Comparison of ENCODE assay signal across 27 mouse cellular contexts in genomic region chr17:90817898-90818297, GRCm38 (mm10).
"Had no signal": no experiment of that assay in that cellular context is flagged by ENCODE, and none has a peak within 500 bp of the region (broad histone marks: within the 10 kb centered on the region; RNA-seq: fewer than 3 reads in every experiment).

No protein-coding gene starts in this region.

- H3K4me2 ChIP-seq: heart, embryonic 12.5 days; hindbrain, embryonic 12.5 days; hindbrain, embryonic 14.5 days; intestine, embryonic 15.5 days; limb, embryonic 12.5 days; liver, embryonic 11.5 days; liver, embryonic 13.5 days; liver, embryonic 15.5 days had no signal

- H3K9me3 ChIP-seq: heart, embryonic 10.5 days; heart, embryonic 12.5 days; hindbrain, embryonic 10.5 days; hindbrain, embryonic 12.5 days; intestine, embryonic 15.5 days; limb, embryonic 10.5 days; limb, embryonic 12.5 days; liver, embryonic 13.5 days; liver, embryonic 15.5 days had no signal

- H3K9ac ChIP-seq: heart, embryonic 12.5 days; hindbrain, embryonic 12.5 days; hindbrain, embryonic 14.5 days; intestine, embryonic 15.5 days; limb, embryonic 12.5 days; liver, embryonic 13.5 days; liver, embryonic 15.5 days; liver, postnatal 0 days had no signal

- H3K27me3 ChIP-seq: heart, embryonic 12.5 days; hindbrain, embryonic 12.5 days; intestine, embryonic 15.5 days; limb, embryonic 12.5 days; liver, embryonic 13.5 days; liver, embryonic 15.5 days had no signal

- H3K4me3 ChIP-seq: heart, embryonic 10.5 days; heart, embryonic 12.5 days; hindbrain, embryonic 10.5 days; hindbrain, embryonic 12.5 days; intestine, embryonic 15.5 days; limb, embryonic 10.5 days; limb, embryonic 12.5 days; liver, embryonic 13.5 days; liver, embryonic 15.5 days had no signal

- H3K36me3 ChIP-seq: heart, embryonic 10.5 days; heart, embryonic 12.5 days; hindbrain, embryonic 10.5 days; hindbrain, embryonic 12.5 days; intestine, embryonic 15.5 days; limb, embryonic 10.5 days; limb, embryonic 12.5 days; liver, embryonic 13.5 days; liver, embryonic 15.5 days had no signal

- DNase-seq: gastrocnemius, postnatal 10 days; gastrocnemius, postnatal 25 days; heart, adult 18-20 months; heart, postnatal 10 days; heart, postnatal 4 days; kidney, adult 18-20 months; kidney, adult 8-10 months; kidney, postnatal 14 days; layer of hippocampus, postnatal 36 days; liver; liver, embryonic 13.5 days; liver, postnatal 0 days; lung, adult 2 months had no signal

- H3K4me1 ChIP-seq: heart, embryonic 10.5 days; heart, embryonic 12.5 days; hindbrain, embryonic 10.5 days; hindbrain, embryonic 12.5 days; intestine, embryonic 15.5 days; limb, embryonic 10.5 days; limb, embryonic 12.5 days; liver, embryonic 13.5 days; liver, embryonic 15.5 days had no signal

- ATAC-seq: hindbrain, embryonic 16.5 days; inflammation-experienced regulatory T-cells, adult 6 months; intestine, embryonic 15.5 days; intestine, postnatal 0 days; liver, postnatal 0 days had no signal

- H3K27ac ChIP-seq: heart, embryonic 10.5 days; hindbrain, embryonic 10.5 days; hindbrain, embryonic 12.5 days; hindbrain, embryonic 14.5 days; intestine, embryonic 15.5 days; kidney, postnatal 0 days; limb, embryonic 10.5 days; limb, embryonic 12.5 days; liver, embryonic 13.5 days; liver, embryonic 15.5 days had no signal
